Comparison of ENCODE assay signal across 10 mouse cellular contexts in genomic region chr13:98002121-98002520, GRCm38 (mm10).
DNase-seq lines count a peak whose midpoint lies in the region; ATAC-seq and TF ChIP-seq lines count a peak whose summit lies in the region.
"Had no signal": no experiment of that assay in that cellular context is flagged by ENCODE, and none has a peak within 500 bp of the region (broad histone marks: within the 10 kb centered on the region; RNA-seq: fewer than 3 reads in every experiment).

No protein-coding gene starts in this region.

- peaks cover 50% of the 10 kb centered on the region for H3K4me1 ChIP-seq in kidney, embryonic 15.5 days
- H3K4me1 ChIP-seq in heart, embryonic 10.5 days = peaks cover 10% of the 10 kb centered on the region
- peaks cover 14% of the 10 kb centered on the region for H3K4me1 ChIP-seq in limb, embryonic 13.5 days
- peaks cover 18% of the 10 kb centered on the region for H3K4me1 ChIP-seq in stomach, embryonic 16.5 days (ENCODE audit: control insufficient read depth, insufficient read depth, low read length)
- 0 out of 2 replicates have a peak, but pooled peaks cover 3% of the 10 kb centered on the region for H3K4me1 ChIP-seq in thymus, adult 2 months (replicated peaks; ENCODE audit: control insufficient read depth, insufficient read depth, low read length)

- 13% methylated on average over 2 of the region's 2 CpGs for WGBS in kidney, embryonic 15.5 days
- 16% methylated on average over 2 of the region's 2 CpGs for WGBS in heart, embryonic 10.5 days
- WGBS in limb, embryonic 13.5 days = 22% methylated on average over 2 of the region's 2 CpGs
- WGBS in stomach, embryonic 16.5 days = 9% methylated on average over 2 of the region's 2 CpGs
- WGBS in thymus, adult 2 months = 13% methylated on average over 2 of the region's 2 CpGs

- no peaks in the 10 kb centered on the region for H3K36me3 ChIP-seq in kidney, embryonic 15.5 days
- no peaks in the 10 kb centered on the region for H3K36me3 ChIP-seq in heart, embryonic 10.5 days
- no peaks in the 10 kb centered on the region for H3K36me3 ChIP-seq in limb, embryonic 13.5 days
- no peaks in the 10 kb centered on the region for H3K36me3 ChIP-seq in stomach, embryonic 16.5 days (ENCODE audit: control insufficient read depth, insufficient read depth, low read length)
- H3K36me3 ChIP-seq in thymus, adult 2 months (ENCODE audit: control insufficient read depth, insufficient read depth, low read length) = no peaks in the 10 kb centered on the region

- H3K9me3 ChIP-seq in kidney, embryonic 15.5 days (replicated peaks) = no peaks in the 10 kb centered on the region
- H3K9me3 ChIP-seq in heart, embryonic 10.5 days = no peaks in the 10 kb centered on the region
- H3K9me3 ChIP-seq in limb, embryonic 13.5 days = no peaks in the 10 kb centered on the region
- no peaks in the 10 kb centered on the region for H3K9me3 ChIP-seq in stomach, embryonic 16.5 days (replicated peaks; ENCODE audit: control insufficient read depth, low read length)

- TF ChIP-seq CTCF in thymus, adult 2 months (IDR thresholded peaks at IDR 0.05; ENCODE audit: borderline replicate concordance, control insufficient read depth, extremely low read depth, insufficient read depth, low read length, poor library complexity) = no peak

- no peak overlapping the region for H3K9ac ChIP-seq in kidney, embryonic 15.5 days
- 0 out of 2 replicates have a peak overlapping the region, but pooled peaks have one; percentile 13 for H3K9ac ChIP-seq in limb, embryonic 13.5 days
- H3K9ac ChIP-seq in stomach, embryonic 16.5 days (ENCODE audit: low read length) = peak overlapping the region; percentile 40; the same call in 1 of the 2 replicates

- peak overlapping the region; percentile 28; the same call in 1 of the 2 replicates for H3K27ac ChIP-seq in kidney, embryonic 15.5 days
- peak overlapping the region; percentile 56 for H3K27ac ChIP-seq in heart, embryonic 10.5 days
- H3K27ac ChIP-seq in limb, embryonic 13.5 days = peak overlapping the region; percentile 28; the same call in 1 of the 2 replicates
- no peak overlapping the region for H3K27ac ChIP-seq in stomach, embryonic 16.5 days (ENCODE audit: low read length)
- no peak overlapping the region for H3K27ac ChIP-seq in thymus, adult 2 months (ENCODE audit: control insufficient read depth, insufficient read depth, low read length)
- H3K27ac ChIP-seq: hindbrain, postnatal 0 days had no signal

- H3K4me2 ChIP-seq in kidney, embryonic 15.5 days = no peak overlapping the region
- no peak overlapping the region for H3K4me2 ChIP-seq in limb, embryonic 13.5 days (replicated peaks)
- H3K4me2 ChIP-seq in stomach, embryonic 16.5 days (ENCODE audit: low read depth, low read length) = no peak overlapping the region

- no peaks in the 10 kb centered on the region for H3K27me3 ChIP-seq in kidney, embryonic 15.5 days
- H3K27me3 ChIP-seq in heart, embryonic 10.5 days (ENCODE audit: insufficient read depth, poor library complexity, severe bottlenecking) = no peaks in the 10 kb centered on the region
- H3K27me3 ChIP-seq in limb, embryonic 13.5 days = no peaks in the 10 kb centered on the region
- H3K27me3 ChIP-seq in stomach, embryonic 16.5 days (ENCODE audit: control insufficient read depth, insufficient read depth, low read length) = no peaks in the 10 kb centered on the region
- no peaks in the 10 kb centered on the region for H3K27me3 ChIP-seq in thymus, adult 2 months (ENCODE audit: control insufficient read depth, insufficient read depth, low read length)

- no peak overlapping the region for H3K4me3 ChIP-seq in kidney, embryonic 15.5 days (replicated peaks)
- H3K4me3 ChIP-seq in heart, embryonic 10.5 days = no peak overlapping the region
- no peak overlapping the region for H3K4me3 ChIP-seq in limb, embryonic 13.5 days
- no peak overlapping the region for H3K4me3 ChIP-seq in stomach, embryonic 16.5 days (replicated peaks; ENCODE audit: low read length)
- H3K4me3 ChIP-seq in thymus, adult 2 months (ENCODE audit: control insufficient read depth, insufficient read depth, low read length) = no peak overlapping the region

- ATAC-seq in kidney, embryonic 15.5 days (replicated peaks; ENCODE audit: low FRiP score) = peak; percentile 47
- ATAC-seq in limb, embryonic 13.5 days (ENCODE audit: low FRiP score, low read depth) = no peak
- no peak for ATAC-seq in stomach, embryonic 16.5 days (ENCODE audit: insufficient read depth, low FRiP score)
- ATAC-seq: hindbrain, postnatal 0 days had no signal

- no peak for TF ChIP-seq POLR2A in thymus, adult 2 months (IDR thresholded peaks at IDR 0.05; ENCODE audit: control insufficient read depth, extremely low read depth, insufficient read depth, low read length, poor library complexity)

- DNase-seq in kidney, adult 11 months = no peak
- no peak for DNase-seq in heart, embryonic 10.5 days (ENCODE audit: low spot score)
- DNase-seq in thymus, postnatal 36 days = no peak
- DNase-seq in thymus, adult 2 months = no peak
- DNase-seq in layer of hippocampus, adult 11-12 months (ENCODE audit: low spot score) = no peak
- DNase-seq: spleen, adult 18-20 months had no signal

Comparison
In these comparisons a context has a peak if more than half of its experiments do, and no peak if none do; other contexts are left out.
1. H3K27ac ChIP-seq: peak in kidney, embryonic 15.5 days (single experiment), heart, embryonic 10.5 days (single experiment) and limb, embryonic 13.5 days (single experiment); none in stomach, embryonic 16.5 days (single experiment) and thymus, adult 2 months (single experiment).